Mouse (Mus musculus) kidney, adult 11 months (tissue): ENCODE results near the gene Hist1h2ag.
"Not testable (repeated sequence)": the region's sequence is repeated elsewhere in the genome, so short reads cannot be mapped to it uniquely, and the experiment has no call there.

Experiments used
- DNase-seq: peaks from one replicate; pipeline ENCODE4 v3.0.0; 2022

The Hist1h2ag gene

DNA sequence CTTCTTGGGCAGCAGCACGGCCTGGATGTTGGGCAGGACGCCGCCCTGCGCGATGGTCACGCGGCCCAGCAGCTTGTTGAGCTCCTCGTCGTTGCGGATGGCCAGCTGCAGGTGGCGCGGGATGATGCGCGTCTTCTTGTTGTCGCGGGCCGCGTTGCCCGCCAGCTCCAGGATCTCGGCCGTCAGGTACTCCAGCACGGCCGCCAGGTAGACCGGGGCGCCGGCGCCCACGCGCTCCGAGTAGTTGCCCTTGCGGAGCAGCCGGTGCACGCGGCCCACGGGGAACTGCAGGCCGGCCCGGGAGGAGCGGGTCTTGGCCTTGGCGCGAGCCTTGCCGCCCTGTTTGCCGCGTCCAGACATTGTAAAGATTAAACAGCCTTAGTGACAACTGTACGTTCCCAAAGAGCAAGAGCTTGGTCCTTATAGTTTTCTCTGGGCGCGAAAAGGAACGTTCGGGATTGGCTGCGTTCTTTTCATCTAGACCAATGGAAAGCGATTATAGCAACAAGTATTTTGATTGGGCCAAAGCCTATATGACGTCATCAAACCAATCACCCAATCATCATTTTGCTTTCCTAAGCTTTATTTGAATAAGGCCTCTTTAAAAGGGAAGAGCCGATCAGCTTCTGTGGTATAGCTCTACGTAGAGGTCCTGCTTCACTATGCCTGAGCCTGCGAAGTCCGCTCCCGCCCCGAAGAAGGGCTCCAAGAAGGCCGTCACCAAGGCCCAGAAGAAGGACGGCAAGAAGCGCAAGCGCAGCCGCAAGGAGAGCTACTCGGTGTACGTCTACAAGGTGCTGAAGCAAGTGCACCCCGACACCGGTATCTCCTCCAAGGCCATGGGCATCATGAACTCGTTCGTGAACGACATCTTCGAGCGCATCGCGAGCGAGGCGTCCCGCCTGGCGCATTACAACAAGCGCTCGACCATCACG, at the start of gene Hist1h2ag, which contains the start of gene Hist1h2bj:
TSS of gene Hist1h2ag (minus strand) at position 377 of the 935 bp plus-strand sequence.
TSS of gene Hist1h2bj (plus strand) at position 647 of the 935 bp plus-strand sequence.
- DNase-seq = peak; percentile 90

DNA sequence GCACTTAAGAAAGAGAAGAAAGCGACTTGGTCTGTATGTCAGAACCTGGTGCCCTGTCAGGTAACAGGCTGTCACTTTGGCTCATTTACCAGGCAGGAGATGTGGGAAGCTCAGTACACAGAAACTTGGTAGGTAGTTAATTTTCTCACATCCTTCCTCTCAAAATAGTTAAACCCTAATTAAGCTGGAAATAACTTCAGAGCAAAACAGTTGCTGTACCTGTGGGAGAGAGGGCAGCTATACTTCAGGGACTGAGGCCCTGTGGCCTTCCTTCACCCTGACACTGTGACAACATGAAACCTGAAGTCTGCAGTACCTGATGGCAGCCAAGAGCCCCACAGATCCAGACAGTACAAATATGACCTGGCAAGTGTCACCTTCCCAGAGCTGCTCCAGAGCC, 41.4 kb upstream of the Hist1h2ag start, which contains the start of gene Vmn1r188:
TSS of gene Vmn1r188 (plus strand) at position 301 of the 400 bp plus-strand sequence.
- not testable (repeated sequence) for DNase-seq

DNA sequence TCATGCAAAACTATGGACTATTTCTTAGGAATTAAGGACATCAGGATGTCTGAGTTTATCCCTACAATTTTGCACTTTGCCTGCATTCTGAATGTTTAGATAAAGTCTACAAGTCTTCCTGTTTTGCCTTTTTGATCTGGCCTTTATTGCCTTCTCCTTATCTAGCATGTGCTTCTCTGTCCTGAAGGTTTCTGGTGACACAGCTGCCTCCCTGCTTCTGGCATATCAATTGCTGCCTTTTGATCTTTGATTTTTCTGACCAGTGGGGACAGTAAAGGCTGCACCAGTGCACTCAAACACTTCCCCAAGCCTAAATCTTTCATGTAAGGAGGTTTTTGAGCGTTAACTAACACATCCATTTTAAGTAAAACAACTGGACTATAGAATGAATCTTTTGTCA, 20.7 kb upstream of the Hist1h2ag start:
- DNase-seq = no peak

DNA sequence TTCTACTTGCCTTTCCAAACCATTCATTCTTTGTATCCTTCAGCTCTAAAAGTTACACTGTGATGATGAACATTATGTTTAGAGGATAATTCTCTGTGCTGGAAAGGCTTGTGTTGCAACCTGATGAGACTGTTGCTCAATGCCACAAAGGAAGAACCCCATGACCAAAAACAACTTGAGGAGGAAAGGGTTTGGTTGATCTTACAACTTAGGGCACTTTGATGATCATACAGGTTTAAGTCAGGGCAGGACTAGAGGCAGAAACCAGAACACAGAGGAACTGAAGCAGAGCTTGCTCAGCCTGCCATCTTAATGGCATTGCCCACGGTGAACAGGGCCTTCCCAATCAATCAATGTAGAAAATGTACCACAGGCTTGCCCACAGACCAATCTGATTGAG, 18.7 kb upstream of the Hist1h2ag start:
- DNase-seq = no peak

- DNase-seq = no peak
Observed at GRCm38 (mm10) chr13:22053754-22054153, 11.0 kb upstream of the Hist1h2ag start.

DNA sequence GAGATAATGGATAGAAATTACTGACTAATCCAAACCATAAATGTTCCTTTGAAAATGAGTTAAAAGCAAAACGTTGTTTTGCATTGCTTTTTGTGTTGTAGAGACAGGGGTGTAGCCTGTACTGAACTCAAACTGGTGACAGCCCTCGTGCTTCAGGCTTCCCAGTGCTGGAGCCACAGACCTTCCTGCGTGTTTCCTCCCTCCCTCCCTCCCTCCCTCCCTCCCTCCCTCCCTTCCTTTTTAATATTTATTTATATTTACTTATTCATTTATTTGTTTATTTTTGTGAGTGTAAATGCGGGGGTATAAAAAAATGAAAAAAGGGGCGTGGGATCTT, 8.7 kb upstream of the Hist1h2ag start:
- no peak for DNase-seq

- DNase-seq = peak; percentile 82
Observed at GRCm38 (mm10) chr13:22050591-22051522, 8.1 kb upstream of the Hist1h2ag start.

- no peak for DNase-seq
Observed at GRCm38 (mm10) chr13:22049737-22050440, 7.1 kb upstream of the Hist1h2ag start.

DNA sequence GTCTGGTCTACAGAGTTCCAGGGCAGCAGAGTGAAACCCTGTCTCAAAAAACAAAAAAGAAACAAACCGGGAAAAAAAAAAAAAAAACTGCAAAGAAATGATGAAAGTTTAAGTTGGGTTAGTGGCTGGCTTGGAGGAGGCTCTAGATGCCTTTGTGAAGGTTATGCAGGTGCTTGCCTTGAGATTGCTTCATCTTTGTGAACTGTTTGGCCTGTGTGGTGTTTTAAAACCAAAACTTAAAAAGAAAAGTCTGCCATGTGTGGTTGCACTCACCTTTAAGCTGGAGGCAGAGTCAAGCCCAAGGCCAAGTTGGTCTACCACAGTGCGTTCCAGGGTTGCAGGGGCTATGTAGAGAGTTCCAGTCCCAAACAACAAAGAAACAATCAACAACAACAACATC, 6.3 kb upstream of the Hist1h2ag start:
- no peak for DNase-seq

DNA sequence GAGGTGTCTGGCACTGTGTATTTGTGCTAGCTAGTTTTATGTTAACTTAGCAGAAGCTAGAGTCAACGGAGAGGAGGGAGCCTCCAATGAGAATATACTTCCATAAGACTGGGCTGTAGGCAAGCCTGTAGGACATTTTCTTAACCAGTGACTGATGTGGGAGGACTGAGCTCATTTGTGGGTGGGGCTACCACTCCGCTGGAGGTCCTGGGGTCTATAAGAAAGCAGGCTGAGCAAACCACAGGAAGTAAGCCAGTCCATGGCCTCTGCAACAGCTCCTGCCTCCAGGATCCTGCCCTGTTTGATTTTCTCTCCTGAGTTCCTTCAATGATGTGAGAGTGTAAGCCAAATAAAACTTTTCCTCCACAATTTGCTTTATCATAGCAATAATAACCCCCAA, 2.6 kb upstream of the Hist1h2ag start:
- DNase-seq = no peak

GRCm38 (mm10) chr13:22044432-22045155, 1.9 kb upstream of the Hist1h2ag start:
- DNase-seq = no peak

- no peak for DNase-seq
Observed at GRCm38 (mm10) chr13:22043503-22044431, 1.0 kb upstream of the Hist1h2ag start.

GRCm38 (mm10) chr13:22041651-22042567, 835 bp downstream of the Hist1h2ag start:
- DNase-seq = no peak

GRCm38 (mm10) chr13:22041142-22041536, 1.6 kb downstream of the Hist1h2ag start, which contains the start of gene Hist1h4i:
TSS of gene Hist1h4i (minus strand) at chr13:22041362.
- DNase-seq = peak; percentile 88

DNA sequence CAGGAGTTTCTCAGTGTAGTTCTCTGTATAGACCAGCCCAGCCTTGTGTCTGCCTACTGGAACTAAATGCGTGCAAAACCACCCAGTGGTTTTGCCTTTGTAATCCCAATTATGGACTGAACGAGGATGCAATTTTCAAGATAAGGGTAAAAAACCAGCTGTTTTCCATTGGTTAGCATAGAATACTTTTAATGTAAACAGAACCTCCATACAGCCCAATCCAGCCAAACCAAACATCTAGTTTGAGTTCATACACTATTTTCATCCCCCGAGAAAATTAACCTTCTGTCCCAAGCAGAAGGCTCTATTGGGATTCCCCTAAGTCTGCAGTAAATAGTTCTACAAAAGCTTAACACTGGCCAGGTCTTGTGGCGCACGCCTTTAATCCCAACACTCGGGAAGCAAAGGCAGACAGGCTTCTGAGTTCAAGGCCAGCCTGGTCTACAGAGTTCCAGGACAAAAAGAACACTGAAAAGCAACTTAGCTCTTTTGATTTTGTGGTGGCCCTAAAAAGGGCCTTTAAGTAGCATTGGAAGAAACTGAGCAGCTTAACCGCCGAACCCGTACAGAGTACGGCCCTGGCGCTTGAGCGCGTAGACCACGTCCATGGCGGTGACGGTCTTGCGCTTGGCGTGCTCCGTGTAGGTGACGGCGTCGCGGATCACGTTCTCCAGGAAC, 2.1 kb downstream of the Hist1h2ag start:
- no peak for DNase-seq

DNA sequence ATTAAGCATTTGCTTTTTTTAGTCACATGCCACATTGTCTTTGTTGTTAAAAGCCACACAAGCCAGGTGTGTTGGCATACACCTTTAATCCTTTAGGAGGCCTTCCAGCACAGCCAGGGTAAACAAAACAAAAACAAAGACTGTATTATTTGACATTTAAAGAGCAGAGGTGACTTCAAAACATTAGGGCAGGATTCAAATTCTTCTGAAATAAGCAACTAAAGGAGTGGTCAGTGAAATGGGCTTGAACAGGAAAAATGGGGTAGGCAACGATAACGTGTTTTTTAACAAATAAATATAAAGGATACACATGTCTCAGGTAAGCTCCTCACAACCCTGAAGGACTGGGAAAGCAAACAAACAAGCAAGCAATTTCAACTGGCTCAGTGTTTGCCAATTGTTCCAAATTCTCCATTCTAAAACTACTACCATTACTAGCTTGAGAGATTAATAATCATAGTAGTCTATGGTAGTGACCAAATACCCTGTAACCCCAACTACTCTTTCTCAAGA, 2.7 kb downstream of the Hist1h2ag start:
- no peak for DNase-seq

GRCm38 (mm10) chr13:22039364-22039763, 3.4 kb downstream of the Hist1h2ag start:
- no peak for DNase-seq

DNA sequence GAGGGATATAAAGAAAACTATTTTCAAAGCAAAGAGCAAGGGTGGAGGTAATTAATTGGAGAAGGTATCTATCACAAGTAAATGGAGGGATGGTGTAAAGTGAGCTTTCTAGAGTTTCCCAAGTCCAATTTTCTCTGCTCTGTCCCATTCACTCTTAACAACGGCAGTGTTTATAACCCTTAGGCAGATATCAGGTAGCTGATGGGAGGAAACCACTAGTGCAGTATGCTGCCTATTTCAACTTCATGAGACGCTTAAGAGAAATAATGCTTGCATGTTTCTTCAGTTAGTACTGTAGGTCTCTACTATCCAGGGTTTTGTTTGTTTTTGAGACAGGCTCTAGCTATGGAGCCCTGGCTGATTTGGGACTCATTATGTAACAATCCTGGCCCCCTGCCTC, 5.3 kb downstream of the Hist1h2ag start:
- DNase-seq = no peak

DNA sequence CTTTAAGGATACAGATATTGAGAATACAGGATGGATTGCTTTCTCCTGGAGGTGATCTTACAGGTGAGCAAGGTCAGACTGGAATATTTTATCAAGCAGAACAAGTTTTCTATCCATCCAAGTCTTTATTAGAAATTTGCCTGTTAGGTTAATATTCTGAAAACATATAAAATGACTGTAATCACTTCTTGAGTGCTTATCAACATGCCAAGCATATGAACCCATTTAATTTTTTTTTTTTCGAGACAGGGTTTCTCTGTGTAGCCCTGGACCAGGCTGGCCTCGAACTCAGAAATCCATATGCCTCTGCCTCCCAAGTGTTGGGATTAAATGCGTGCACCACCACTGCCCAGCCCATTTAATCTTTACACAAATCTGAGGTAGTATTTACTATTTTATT, 5.8 kb downstream of the Hist1h2ag start:
- DNase-seq = no peak
